Mouse (Mus musculus): ENCODE measurements at regions not wholly inside any gene's neighbourhood (a gene's known extent, or its start where the extent isn't known, plus 50 kb on each side); places are given as distances from the start of the nearest gene placed in this dataset.

- no peaks in the 10 kb centered on the region for H3K4me1 ChIP-seq (ENCODE audit: control insufficient read depth, insufficient read depth, low read length)
- H3K27me3 ChIP-seq (ENCODE audit: control insufficient read depth, insufficient read depth, low read length): no peaks in the 10 kb centered on the region
- no peak for DNase-seq
- WGBS: 42% methylated on average over 2 of the region's 2 CpGs
- TF ChIP-seq EP300 (IDR thresholded peaks at IDR 0.05; ENCODE audit: insufficient read depth, low read depth, low read length) (no peak), CTCF (IDR thresholded peaks at IDR 0.05) (no peak), POLR2A (IDR thresholded peaks at IDR 0.05; ENCODE audit: insufficient read depth, low read depth, low read length) (no peak)
- H3K79me2 ChIP-seq (replicated peaks; ENCODE audit: control insufficient read depth, insufficient read depth, low read length): no peaks in the 10 kb centered on the region
- H3K4me3 ChIP-seq: no peak overlapping the region
- no peaks in the 10 kb centered on the region for H3K36me3 ChIP-seq (ENCODE audit: control insufficient read depth, insufficient read depth, low read length)
- no peak overlapping the region for H3K9ac ChIP-seq (ENCODE audit: low read depth, low read length)
- intact Hi-C loops (cut with DNase I): no loop called here
- H3K27ac ChIP-seq: no peak overlapping the region
Observed at GRCm38 (mm10) chr1:189156906-189157305, 149.3 kb upstream of the Kctd3 start.

- intact Hi-C loops (cut with DNase I): no loop called here
- TF ChIP-seq EP300 (IDR thresholded peaks at IDR 0.05; ENCODE audit: insufficient read depth, low read depth, low read length): no peak
- no peak for TF ChIP-seq CTCF (IDR thresholded peaks at IDR 0.05)
- TF ChIP-seq POLR2A (IDR thresholded peaks at IDR 0.05; ENCODE audit: insufficient read depth, low read depth, low read length): no peak
- no peak overlapping the region for H3K9ac ChIP-seq (ENCODE audit: low read depth, low read length)
- WGBS: 93% methylated on average over 2 of the region's 2 CpGs
- no peak overlapping the region for H3K4me3 ChIP-seq
- H3K27ac ChIP-seq: no peak overlapping the region
- no peaks in the 10 kb centered on the region for H3K4me1 ChIP-seq (ENCODE audit: control insufficient read depth, insufficient read depth, low read length)
- no peaks in the 10 kb centered on the region for H3K36me3 ChIP-seq (ENCODE audit: control insufficient read depth, insufficient read depth, low read length)
- no peaks in the 10 kb centered on the region for H3K27me3 ChIP-seq (ENCODE audit: control insufficient read depth, insufficient read depth, low read length)
- DNase-seq: no peak
- H3K79me2 ChIP-seq (replicated peaks; ENCODE audit: control insufficient read depth, insufficient read depth, low read length): no peaks in the 10 kb centered on the region
Observed at GRCm38 (mm10) chr1:189154376-189154775, 146.7 kb upstream of the Kctd3 start.

- TF ChIP-seq EP300 (IDR thresholded peaks at IDR 0.05; ENCODE audit: insufficient read depth, low read depth, low read length) (no peak), POLR2A (IDR thresholded peaks at IDR 0.05; ENCODE audit: insufficient read depth, low read depth, low read length) (no peak), CTCF (IDR thresholded peaks at IDR 0.05) (no peak)
- 88% methylated on average over 10 of the region's 10 CpGs for WGBS
Observed at GRCm38 (mm10) chr1:189153150-189153549, 145.5 kb upstream of the Kctd3 start.

GRCm38 (mm10) chr1:189142982-189143451, 135.4 kb upstream of the Kctd3 start:
- no peaks in the 10 kb centered on the region for H3K79me2 ChIP-seq (replicated peaks; ENCODE audit: control insufficient read depth, insufficient read depth, low read length)
- H3K36me3 ChIP-seq (ENCODE audit: control insufficient read depth, insufficient read depth, low read length): no peaks in the 10 kb centered on the region
- H3K4me1 ChIP-seq (ENCODE audit: control insufficient read depth, insufficient read depth, low read length): no peaks in the 10 kb centered on the region
- H3K4me3 ChIP-seq: no peak overlapping the region
- no peak for DNase-seq
- TF ChIP-seq EP300 (IDR thresholded peaks at IDR 0.05; ENCODE audit: insufficient read depth, low read depth, low read length): no peak
- no peak for TF ChIP-seq POLR2A (IDR thresholded peaks at IDR 0.05; ENCODE audit: insufficient read depth, low read depth, low read length)
- TF ChIP-seq CTCF (IDR thresholded peaks at IDR 0.05): no peak
- H3K27me3 ChIP-seq (ENCODE audit: control insufficient read depth, insufficient read depth, low read length): no peaks in the 10 kb centered on the region
- intact Hi-C loops (cut with DNase I): no loop called here
- WGBS: 70% methylated on average over 9 of the region's 9 CpGs
- no peak overlapping the region for H3K9ac ChIP-seq (ENCODE audit: low read depth, low read length)
- no peak overlapping the region for H3K27ac ChIP-seq

More at GRCm38 (mm10) chr1:189153150-189153549, 145.5 kb upstream of the Kctd3 start:
- Histone ChIP-seq H3K4me1 (ENCODE audit: control insufficient read depth, insufficient read depth, low read length) (no peaks in the 10 kb centered on the region), H3K36me3 (ENCODE audit: control insufficient read depth, insufficient read depth, low read length) (no peaks in the 10 kb centered on the region), H3K27ac (no peak overlapping the region), H3K79me2 (replicated peaks; ENCODE audit: control insufficient read depth, insufficient read depth, low read length) (no peaks in the 10 kb centered on the region), H3K4me3 (no peak overlapping the region), H3K9ac (ENCODE audit: low read depth, low read length) (no peak overlapping the region), H3K27me3 (ENCODE audit: control insufficient read depth, insufficient read depth, low read length) (no peaks in the 10 kb centered on the region)
- intact Hi-C loops (cut with DNase I): no loop called here
- DNase-seq: no peak

GRCm38 (mm10) chr1:189142551-189142950, 134.9 kb upstream of the Kctd3 start:
- DNase-seq: no peak
- no peaks in the 10 kb centered on the region for H3K79me2 ChIP-seq (replicated peaks; ENCODE audit: control insufficient read depth, insufficient read depth, low read length)
- H3K27me3 ChIP-seq (ENCODE audit: control insufficient read depth, insufficient read depth, low read length): no peaks in the 10 kb centered on the region
- no peak overlapping the region for H3K9ac ChIP-seq (ENCODE audit: low read depth, low read length)
- intact Hi-C loops (cut with DNase I): no loop called here
- 60% methylated on average over 7 of the region's 7 CpGs for WGBS
- no peak overlapping the region for H3K27ac ChIP-seq
- H3K4me3 ChIP-seq: no peak overlapping the region
- H3K36me3 ChIP-seq (ENCODE audit: control insufficient read depth, insufficient read depth, low read length): no peaks in the 10 kb centered on the region
- H3K4me1 ChIP-seq (ENCODE audit: control insufficient read depth, insufficient read depth, low read length): no peaks in the 10 kb centered on the region
- TF ChIP-seq POLR2A (IDR thresholded peaks at IDR 0.05; ENCODE audit: insufficient read depth, low read depth, low read length) (no peak), EP300 (IDR thresholded peaks at IDR 0.05; ENCODE audit: insufficient read depth, low read depth, low read length) (no peak), CTCF (IDR thresholded peaks at IDR 0.05) (no peak)

- intact Hi-C loops (cut with DNase I): no loop called here
- Histone ChIP-seq H3K79me2 (replicated peaks; ENCODE audit: control insufficient read depth, insufficient read depth, low read length) (no peaks in the 10 kb centered on the region), H3K4me3 (no peak overlapping the region)
Observed at GRCm38 (mm10) chr1:189141694-189142093, 134.1 kb upstream of the Kctd3 start.

More at GRCm38 (mm10) chr1:189141694-189142093, 134.1 kb upstream of the Kctd3 start:
- 89% methylated on average over 9 of the region's 9 CpGs for WGBS
- no peaks in the 10 kb centered on the region for H3K27me3 ChIP-seq (ENCODE audit: control insufficient read depth, insufficient read depth, low read length)
- H3K9ac ChIP-seq (ENCODE audit: low read depth, low read length): no peak overlapping the region
- no peak for TF ChIP-seq EP300 (IDR thresholded peaks at IDR 0.05; ENCODE audit: insufficient read depth, low read depth, low read length)
- TF ChIP-seq POLR2A (IDR thresholded peaks at IDR 0.05; ENCODE audit: insufficient read depth, low read depth, low read length): no peak
- TF ChIP-seq CTCF (IDR thresholded peaks at IDR 0.05): no peak
- no peak overlapping the region for H3K27ac ChIP-seq
- H3K4me1 ChIP-seq (ENCODE audit: control insufficient read depth, insufficient read depth, low read length): no peaks in the 10 kb centered on the region
- DNase-seq: no peak
- H3K36me3 ChIP-seq (ENCODE audit: control insufficient read depth, insufficient read depth, low read length): no peaks in the 10 kb centered on the region
